ENCODE assay signal across 9 mouse cellular contexts in the genomic region with DNA sequence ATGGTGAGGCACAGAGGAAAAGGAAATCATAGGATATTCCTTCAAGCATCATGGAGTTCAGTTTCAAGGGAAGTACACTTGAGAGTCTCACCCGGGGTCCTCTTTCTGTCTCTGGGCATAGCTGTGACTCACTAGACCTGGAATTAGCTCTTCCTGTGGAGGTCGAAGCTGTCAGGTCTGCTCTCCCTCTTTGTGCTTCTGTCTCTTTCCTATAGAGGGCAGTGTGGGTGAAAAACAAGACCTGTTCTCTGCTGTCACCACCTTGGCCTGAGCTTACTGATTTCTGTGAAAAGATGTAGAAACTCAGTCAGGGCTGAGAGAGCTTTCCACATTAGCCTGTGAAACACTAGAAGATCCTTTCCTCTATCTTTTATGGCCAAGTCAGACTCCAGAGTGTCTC. TPM values are rescaled to one million over a fixed set of nuclear protein-coding genes. Genes with fewer than 3 reads are reported as not detected.
DNase-seq lines count a peak whose midpoint lies in the region; ATAC-seq and TF ChIP-seq lines count a peak whose summit lies in the region.
"Had no signal": no experiment of that assay in that cellular context is flagged by ENCODE, and none has a peak within 500 bp of the region (broad histone marks: within the 10 kb centered on the region; RNA-seq: fewer than 3 reads in every experiment).

No protein-coding gene starts in this region.

- intact Hi-C loops in heart, adult 2 months (cut with DNase I) = loop anchor here (2.0 to 5.0 kb wide), 2 partner anchors 63 to 172 kb away; partner anchors contain the start of genes Pafah1b2 and Sik3

- no peak overlapping the region for H3K4me2 ChIP-seq in CH12.LX (ENCODE audit: insufficient read depth, low read depth, poor library complexity, severe bottlenecking)
- H3K4me2 ChIP-seq in neural tube, embryonic 15.5 days = no peak overlapping the region

- no peak overlapping the region for H3K4me3 ChIP-seq in heart, adult 2 months
- no peak overlapping the region for H3K4me3 ChIP-seq in CH12.LX (replicated peaks in 1 of 3; ENCODE audit: low read depth in 2 of 3, low read length in 2 of 3, poor library complexity in 1 of 3)
- H3K4me3 ChIP-seq in cerebellum, adult 2 months (replicated peaks; ENCODE audit: insufficient read depth, low read depth, low read length) = no peak overlapping the region
- no peak overlapping the region for H3K4me3 ChIP-seq in neural tube, embryonic 15.5 days (replicated peaks)

- no peaks in the 10 kb centered on the region for H3K9me3 ChIP-seq in CH12.LX (replicated peaks; ENCODE audit: low read length)
- H3K9me3 ChIP-seq in neural tube, embryonic 15.5 days (replicated peaks) = no peaks in the 10 kb centered on the region

- peak; percentile 28 for TF ChIP-seq RAD21 in CH12.LX (IDR thresholded peaks at IDR 0.05; ENCODE audit: low read depth, low read length)

- peaks cover 10% of the 10 kb centered on the region for H3K4me1 ChIP-seq in heart, adult 2 months (ENCODE audit: control insufficient read depth, insufficient read depth, low read length)
- H3K4me1 ChIP-seq in CH12.LX (ENCODE audit: control insufficient read depth in 1 of 2, insufficient read depth in 2 of 2) = peaks cover 0 to 9% of the 10 kb centered on the region in 2 experiments; a peak in 3 of 4 replicates
- H3K4me1 ChIP-seq in cerebellum, adult 2 months (ENCODE audit: control insufficient read depth, insufficient read depth, low read length) = peaks cover 20% of the 10 kb centered on the region
- H3K4me1 ChIP-seq in neural tube, embryonic 15.5 days = peaks cover 5% of the 10 kb centered on the region; the same call in 1 of the 2 replicates

- dilution Hi-C loops in CH12.LX (cut with MboI; ENCODE audit: extremely low pct_ligation_motif_present, extremely low pct_unique_long_range_greater_than_20kb, low sequenced_read_pairs) = no loop called here

- no peak for DNase-seq in heart, adult 2 months
- no peak for DNase-seq in heart, adult 11 months
- peak; percentile 63 for DNase-seq in CH12.LX (ENCODE audit: extremely low read depth)
- peak; percentile 50 to 79 for DNase-seq in cerebellum, adult 2 months
- peak; percentile 81 for DNase-seq in induced T-regulatory cell, adult 2 months (ENCODE audit: low read depth)
- DNase-seq in mesoderm, embryonic 11.5 days (ENCODE audit: low read depth, low spot score) = peak; percentile 53
- no peak for DNase-seq in ovary, adult 18-20 months (ENCODE audit: low spot score)

- peak; percentile 83 for TF ChIP-seq CTCF in heart, adult 2 months (IDR thresholded peaks at IDR 0.05)
- peak; percentile 38 to 70; a peak in 3 of 4 replicates for TF ChIP-seq CTCF in CH12.LX (conservative IDR thresholded peaks at IDR 0.05 in 1 of 2, IDR thresholded peaks at IDR 0.05 in 1 of 2; ENCODE audit: low read depth in 2 of 2, low read length in 2 of 2)
- TF ChIP-seq CTCF in cerebellum, adult 2 months (IDR thresholded peaks at IDR 0.05; ENCODE audit: borderline replicate concordance, insufficient read depth, low read depth, low read length) = peak; percentile 59; the same call in 1 of the 2 replicates

- TF ChIP-seq EP300 in heart, adult 2 months (IDR thresholded peaks at IDR 0.05; ENCODE audit: insufficient read depth, low read depth, low read length) = no peak
- TF ChIP-seq EP300 in CH12.LX (IDR thresholded peaks at IDR 0.05; ENCODE audit: low read length) = no peak

- 7% methylated on average over 2 of the region's 2 CpGs for WGBS in heart, adult 2 months
- 10% methylated on average over 2 of the region's 2 CpGs for WGBS in cerebellum, adult 2 months
- WGBS in neural tube, embryonic 15.5 days = 50% methylated on average over 2 of the region's 2 CpGs

- peak overlapping the region; percentile 36 for H3K27ac ChIP-seq in heart, adult 2 months
- H3K27ac ChIP-seq in CH12.LX (ENCODE audit: insufficient read depth, low read depth) = no peak overlapping the region
- no peak overlapping the region for H3K27ac ChIP-seq in cerebellum, adult 2 months (ENCODE audit: insufficient read depth, low read length)
- no peak overlapping the region for H3K27ac ChIP-seq in neural tube, embryonic 15.5 days (replicated peaks)

- in situ Hi-C loops in CH12.LX (cut with MboI; ENCODE audit: low pct_ligation_motif_present, low pct_unique_long_range_greater_than_20kb, low sequenced_read_pairs) = no loop called here

- no peaks in the 10 kb centered on the region for H3K79me2 ChIP-seq in heart, adult 2 months (replicated peaks; ENCODE audit: control insufficient read depth, insufficient read depth, low read length)
- H3K79me2 ChIP-seq in CH12.LX (replicated peaks; ENCODE audit: control insufficient read depth, extremely low read depth, insufficient read depth, poor library complexity, severe bottlenecking) = no peaks in the 10 kb centered on the region

- ATAC-seq in neural tube, embryonic 15.5 days (ENCODE audit: low FRiP score) = no peak

- TF ChIP-seq POLR2A in heart, adult 2 months (IDR thresholded peaks at IDR 0.05; ENCODE audit: insufficient read depth, low read depth, low read length) = no peak
- TF ChIP-seq POLR2A in CH12.LX (IDR thresholded peaks at IDR 0.05; ENCODE audit: low read depth, low read length) = no peak
- no peak for TF ChIP-seq POLR2A in cerebellum, adult 2 months (IDR thresholded peaks at IDR 0.05; ENCODE audit: borderline replicate concordance, insufficient read depth, low read length)

- no peaks in the 10 kb centered on the region for H3K27me3 ChIP-seq in heart, adult 2 months (ENCODE audit: control insufficient read depth, insufficient read depth, low read length)
- H3K27me3 ChIP-seq in CH12.LX (replicated peaks) = no peaks in the 10 kb centered on the region
- H3K27me3 ChIP-seq in cerebellum, adult 2 months (ENCODE audit: control insufficient read depth, insufficient read depth, low read length) = no peaks in the 10 kb centered on the region
- H3K27me3 ChIP-seq in neural tube, embryonic 15.5 days (replicated peaks) = no peaks in the 10 kb centered on the region

- no peak overlapping the region for H3K9ac ChIP-seq in heart, adult 2 months (ENCODE audit: low read depth, low read length)
- no peak overlapping the region for H3K9ac ChIP-seq in CH12.LX (ENCODE audit: insufficient read depth, low read depth)
- no peak overlapping the region for H3K9ac ChIP-seq in neural tube, embryonic 15.5 days (replicated peaks)

- no peaks in the 10 kb centered on the region; the same call in 1 of the 2 replicates for H3K36me3 ChIP-seq in heart, adult 2 months (ENCODE audit: control insufficient read depth, insufficient read depth, low read length)
- peaks cover 33 to 87% of the 10 kb centered on the region in 2 experiments for H3K36me3 ChIP-seq in CH12.LX (replicated peaks in 1 of 2; ENCODE audit: control insufficient read depth in 1 of 2, insufficient read depth in 1 of 2, low read length in 1 of 2)
- H3K36me3 ChIP-seq in neural tube, embryonic 15.5 days = no peaks in the 10 kb centered on the region

TF ChIP-seq in CH12.LX, 34 proteins besides CTCF, POLR2A, EP300 and RAD21:
- TF ChIP-seq NRF1 (IDR thresholded peaks at IDR 0.05; ENCODE audit: low read depth, low read length) (no peak), MAX (IDR thresholded peaks at IDR 0.05; ENCODE audit: low read length) (no peak), SIN3A (IDR thresholded peaks at IDR 0.05; ENCODE audit: low read length) (no peak), SMC3 (IDR thresholded peaks at IDR 0.05; ENCODE audit: low read depth, low read length) (peak; percentile 56), PAX5 (IDR thresholded peaks at IDR 0.05; ENCODE audit: low read length) (no peak), ZC3H11A (IDR thresholded peaks at IDR 0.05; ENCODE audit: low read depth, low read length) (no peak), ZNF384 (IDR thresholded peaks at IDR 0.05; ENCODE audit: low read depth, low read length) (no peak), CHD1 (IDR thresholded peaks at IDR 0.05; ENCODE audit: low read depth, low read length) (no peak)
TF ChIP-seq in CH12.LX: peak in this region for 1.

RNA-seq across cellular contexts. Expression of gene Apoa1, which starts 43.2 kb away (rescaled TPM):
- total RNA-seq in heart, adult 2 months (2021) = not detected
- 0.51 and 2.3 TPM in 2 replicates for polyA plus RNA-seq in heart, adult 2 months (2012; rRNA removed)
- total RNA-seq in CH12.LX (2012; rRNA removed) (not detected in 2 replicates), CH12.LX (2014; rRNA removed) (not detected in 2 replicates)
- not detected in 2 replicates for polyA plus RNA-seq in CH12.LX (2012; ENCODE audit: insufficient read length, low read depth)
- 2.7 and 3.0 TPM in 2 replicates for polyA plus RNA-seq in cerebellum, adult 2 months (2012; rRNA removed)
- polyA plus RNA-seq in neural tube, embryonic 15.5 days (2015; fragmentation: Nextera tagmentation; extraction: Ambion mirVana) = 7.3 and 19.9 TPM in 2 replicates

RNA-seq across cellular contexts. Expression of gene Apoc3, which starts 50.2 kb away (rescaled TPM):
- not detected for total RNA-seq in heart, adult 2 months (2021)
- polyA plus RNA-seq in heart, adult 2 months (2012; rRNA removed) = 1.4 and 3.3 TPM in 2 replicates
- total RNA-seq in CH12.LX (2012; rRNA removed) = not detected in 2 replicates
- not detected in 2 replicates for total RNA-seq in CH12.LX (2014; rRNA removed)
- polyA plus RNA-seq in CH12.LX (2012; ENCODE audit: insufficient read length, low read depth) = not detected in 2 replicates
- 0.57 and 0.88 TPM in 2 replicates for polyA plus RNA-seq in cerebellum, adult 2 months (2012; rRNA removed)
- polyA plus RNA-seq in neural tube, embryonic 15.5 days (2015; fragmentation: Nextera tagmentation; extraction: Ambion mirVana) = 0.77 TPM in 1 of 2 replicates, not detected in the other
- polyA plus RNA-seq: limb, embryonic 11.5 days had no signal

RNA-seq across cellular contexts. Expression of gene Apoa4, which starts 55.3 kb away (rescaled TPM):
- not detected for total RNA-seq in heart, adult 2 months (2021)
- 0.09 and 0.10 TPM in 2 replicates for polyA plus RNA-seq in heart, adult 2 months (2012; rRNA removed)
- total RNA-seq in CH12.LX (2012; rRNA removed) (not detected in 2 replicates), CH12.LX (2014; rRNA removed) (not detected in 2 replicates)
- not detected in 2 replicates for polyA plus RNA-seq in CH12.LX (2012; ENCODE audit: insufficient read length, low read depth)
- polyA plus RNA-seq in cerebellum, adult 2 months (2012; rRNA removed) = 0.16 and 0.28 TPM in 2 replicates
- 1.3 TPM in 1 of 2 replicates, not detected in the other for polyA plus RNA-seq in neural tube, embryonic 15.5 days (2015; fragmentation: Nextera tagmentation; extraction: Ambion mirVana)
- polyA plus RNA-seq: limb, embryonic 11.5 days had no signal

Comparison
In these comparisons a context has a peak if more than half of its experiments do, and no peak if none do; other contexts are left out.
1. DNase-seq: peak in CH12.LX (single experiment), cerebellum, adult 2 months (2 of 2), induced T-regulatory cell, adult 2 months (single experiment) and mesoderm, embryonic 11.5 days (single experiment); none in heart, adult 2 months (0 of 2), heart, adult 11 months (single experiment) and ovary, adult 18-20 months (single experiment).
2. Peak in every context shown above with its lines, with median percentiles within 50 percentile points of each other: CTCF ChIP-seq.